Mouse (Mus musculus) ES-CJ7 (cell line): ENCODE data around the gene Ccm2.

Source experiments
- DNase-seq: peaks from one replicate; pipeline ENCODE4 v3.0.0; 2011; ENCODE audit warnings: low read depth, low spot score

Ccm2 gene

DNA sequence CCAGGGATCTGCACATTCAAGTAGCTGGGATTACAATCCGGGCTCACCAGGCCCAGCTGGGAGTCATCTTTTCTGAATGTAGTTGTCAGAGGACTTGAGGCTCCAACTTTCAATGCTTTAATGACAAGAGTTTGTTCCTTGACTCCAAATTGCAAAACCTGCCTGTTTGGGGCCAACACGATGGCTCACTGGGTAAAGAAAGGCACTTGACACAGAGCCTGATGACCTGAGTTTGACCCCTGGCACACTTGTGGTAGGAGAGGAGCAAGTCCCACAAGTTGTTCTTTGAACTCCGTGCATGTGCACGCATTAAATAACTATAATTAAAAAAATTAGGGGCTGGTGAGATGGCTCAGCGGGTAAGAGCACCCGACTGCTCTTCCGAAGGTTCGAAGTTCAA is 16.7 kb upstream of the Ccm2 start:
- DNase-seq, result peak; percentile 32

DNA sequence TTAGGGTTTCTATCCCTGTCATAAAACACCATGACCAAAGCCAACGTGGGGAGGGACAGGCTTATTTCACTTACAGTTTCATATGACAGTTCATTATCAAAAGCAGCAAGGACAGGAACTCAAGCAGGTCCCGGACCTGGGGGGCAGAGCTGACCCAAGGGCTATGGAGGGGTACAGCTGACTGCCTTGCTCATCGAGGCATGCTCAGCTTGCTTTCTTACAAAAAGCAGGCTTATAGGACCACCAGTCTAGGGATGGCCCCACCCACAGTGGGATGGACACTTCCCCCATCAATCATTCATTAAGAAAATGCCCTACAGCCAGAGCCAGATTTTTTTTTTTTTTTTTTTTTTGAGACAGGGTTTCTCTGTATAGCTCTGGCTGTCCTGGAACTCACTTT is 15.9 kb upstream of the Ccm2 start:
- DNase-seq, result peak; percentile 31

DNA sequence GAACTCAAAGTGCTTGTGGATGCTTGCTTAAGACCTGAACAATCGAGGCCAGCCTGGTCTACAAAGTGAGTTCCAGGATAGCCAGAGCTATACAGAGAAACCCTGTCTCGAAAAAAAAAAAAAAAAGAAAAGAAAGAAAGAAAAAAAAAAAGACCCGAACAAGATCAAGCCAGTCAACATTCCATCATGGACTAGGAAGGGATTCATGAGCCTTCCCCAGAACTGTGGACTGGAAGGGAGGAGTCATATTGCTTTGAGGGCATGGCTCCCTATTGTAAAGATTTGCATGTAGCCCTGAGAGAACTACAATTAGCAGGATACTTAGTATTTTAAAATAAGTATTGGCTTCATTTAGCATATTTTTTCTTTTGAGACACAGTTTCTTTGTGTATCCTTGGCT is 2.0 kb upstream of the Ccm2 start:
- DNase-seq, result peak; percentile 63

DNA sequence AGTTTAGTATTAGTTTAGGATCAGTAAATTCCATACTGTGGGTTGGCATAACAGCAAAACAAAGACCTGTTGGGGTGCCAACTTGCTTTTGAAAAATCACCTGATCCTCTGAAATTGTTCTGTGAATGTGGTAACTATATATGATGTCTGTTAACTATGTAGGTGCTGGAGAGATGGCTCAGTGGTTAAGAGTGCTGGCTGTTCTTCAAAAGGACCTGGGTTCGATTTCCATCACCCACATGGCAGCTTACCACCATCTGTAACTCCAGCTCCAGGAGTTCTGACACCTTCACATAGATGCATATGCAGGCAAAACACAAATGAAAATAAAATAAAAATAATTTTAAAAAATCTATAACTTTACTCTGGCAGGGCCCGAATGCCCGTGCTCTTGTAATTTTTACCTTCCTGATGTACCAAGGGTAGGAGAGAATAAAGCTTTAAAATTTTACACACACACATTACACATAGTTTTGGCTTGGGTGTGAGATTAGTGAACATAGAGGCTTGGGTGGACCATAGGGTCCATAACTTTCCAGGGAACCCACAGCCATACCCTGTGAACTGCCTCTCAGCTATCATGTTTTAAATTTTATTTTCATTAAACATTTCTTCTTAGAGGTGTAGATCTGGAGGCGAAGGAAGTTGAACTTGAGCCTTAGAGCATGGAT is 1.4 kb upstream of the Ccm2 start:
- no peak for DNase-seq

DNA sequence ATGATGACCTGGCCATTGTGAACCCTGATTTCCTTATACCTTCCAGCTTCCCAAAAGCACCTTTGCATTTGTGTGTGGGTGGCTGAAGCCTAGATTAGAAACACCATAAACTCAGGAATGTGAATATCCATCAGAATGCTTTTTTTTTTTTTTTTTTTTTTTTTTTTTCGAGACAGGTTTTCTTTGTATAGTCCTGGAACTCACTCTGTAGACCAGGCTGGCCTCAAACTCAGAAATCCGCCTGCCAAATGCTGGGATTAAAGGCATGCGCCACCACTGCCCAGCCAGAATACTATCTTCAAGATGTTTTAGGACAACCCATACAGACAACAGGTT is 862 bp upstream of the Ccm2 start:
- DNase-seq, result no peak

DNA sequence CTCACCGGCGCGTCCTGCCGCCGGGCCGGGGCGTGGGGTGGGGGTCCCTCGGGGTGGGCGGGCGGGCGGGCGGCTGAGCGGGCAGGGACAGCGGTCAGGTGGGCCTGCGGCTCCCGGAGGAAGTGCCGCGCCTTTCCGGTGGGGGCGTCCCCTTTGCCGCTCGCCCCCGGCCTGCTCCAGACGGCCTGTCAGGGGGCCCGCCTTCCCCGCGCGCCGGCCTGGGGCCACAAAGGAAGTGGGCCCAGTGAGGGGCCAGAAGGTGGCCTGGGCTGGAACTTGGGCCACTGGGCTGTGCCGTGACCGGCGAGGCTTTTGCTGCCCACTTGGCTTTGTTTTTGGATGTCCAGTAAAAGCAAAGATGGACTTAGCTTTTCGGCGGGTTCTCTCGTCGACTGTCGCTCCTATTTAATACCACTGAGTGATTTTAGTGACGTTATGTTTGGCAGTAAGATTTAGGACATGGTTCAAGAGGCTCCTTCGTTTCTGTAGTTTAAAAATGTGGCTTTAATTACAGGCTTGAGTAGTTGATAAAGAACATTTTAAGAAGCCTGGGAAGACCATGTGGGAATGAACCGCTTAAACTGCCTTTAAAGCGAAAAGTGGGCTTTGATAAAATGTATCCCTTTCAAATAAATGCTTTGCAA is 472 bp downstream of the Ccm2 start:
- no peak for DNase-seq

DNA sequence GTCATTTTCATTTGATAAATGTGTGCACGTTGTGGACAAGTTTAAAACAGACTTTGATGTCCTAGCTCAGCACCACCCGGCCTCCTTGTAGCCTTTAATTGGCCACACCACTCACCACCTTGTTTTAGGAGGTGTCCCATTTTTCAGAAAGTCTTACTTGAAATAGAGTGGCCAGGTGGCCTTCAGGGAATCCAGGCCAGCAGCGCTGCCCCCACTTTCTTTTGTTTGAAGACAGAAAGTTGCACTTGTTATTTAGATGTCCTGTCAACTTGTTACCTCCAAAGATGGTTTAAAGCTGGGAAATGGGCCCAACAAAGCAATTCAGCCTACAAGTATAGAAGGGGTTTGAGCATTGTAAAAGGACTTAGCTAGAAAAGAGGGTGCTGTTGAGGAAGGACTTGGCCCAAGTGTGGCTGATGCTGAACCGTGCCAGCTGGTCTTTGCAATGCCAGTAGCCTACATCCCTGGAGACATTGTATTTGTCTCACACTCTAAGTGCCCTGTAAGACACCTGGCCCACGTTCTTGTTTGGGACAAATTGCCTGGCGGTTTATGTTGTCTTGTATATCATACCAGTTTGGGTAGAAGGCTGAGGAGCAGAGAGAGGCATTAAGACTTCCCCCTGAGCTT is 1.1 kb downstream of the Ccm2 start:
- no peak for DNase-seq

DNA sequence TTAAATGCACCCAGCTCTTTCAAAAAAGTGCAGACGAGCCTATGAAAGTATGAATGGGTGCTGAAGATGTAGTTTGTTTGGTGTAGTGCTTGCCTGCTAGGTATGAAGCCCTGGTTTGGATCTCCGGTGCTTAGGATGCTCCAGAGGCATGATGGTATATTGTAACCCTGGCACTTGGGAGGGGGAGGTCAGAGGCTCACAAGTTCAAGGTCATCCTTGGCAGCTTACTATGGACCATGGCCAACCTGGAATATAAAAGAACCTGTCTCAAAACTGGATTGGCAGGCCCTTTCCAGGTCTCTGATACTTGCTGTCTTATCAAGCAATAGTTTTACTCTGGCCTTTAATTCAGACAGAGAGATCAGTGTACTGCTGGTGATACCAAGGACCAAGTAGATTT is 3.1 kb downstream of the Ccm2 start:
- DNase-seq, result no peak

DNA sequence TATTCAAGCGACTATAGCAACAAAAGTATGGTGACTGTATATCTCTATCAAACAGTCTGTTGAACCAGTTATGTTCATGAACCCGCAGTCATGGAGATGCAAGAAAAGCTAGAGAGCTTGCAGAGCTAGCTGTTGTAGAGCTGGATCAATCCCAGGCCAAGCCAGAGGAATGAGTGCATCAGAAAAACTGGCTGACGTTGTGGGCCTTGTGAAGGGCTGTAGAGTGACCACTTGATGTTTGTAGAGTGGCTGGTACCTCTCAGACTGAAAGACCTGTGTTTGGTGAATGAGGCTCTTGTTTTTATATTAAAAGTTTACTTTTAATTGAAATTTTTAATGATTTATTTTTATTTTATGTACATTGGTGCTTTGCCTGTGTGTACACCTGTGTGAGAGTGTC is 3.5 kb downstream of the Ccm2 start:
- DNase-seq, result no peak

DNA sequence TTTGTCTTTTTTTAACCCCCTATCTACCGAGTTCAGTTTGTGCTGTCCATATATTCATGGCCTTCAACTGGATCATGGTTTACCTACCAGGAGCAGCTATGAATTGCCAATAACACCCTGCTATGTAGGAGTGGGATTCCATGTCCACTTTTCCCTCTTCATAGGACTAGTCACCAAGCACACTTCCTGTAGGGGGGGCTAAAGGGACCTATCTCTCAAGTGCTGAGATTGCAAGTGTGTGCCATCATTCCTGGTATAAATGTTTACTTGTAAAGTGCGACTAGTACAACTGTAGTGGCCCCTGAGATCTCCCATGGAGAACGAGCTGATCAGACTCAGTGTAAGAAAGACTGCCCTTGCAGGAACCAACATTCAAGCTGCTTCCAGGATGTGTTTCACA is 11.5 kb downstream of the Ccm2 start:
- peak; percentile 68 for DNase-seq

DNA sequence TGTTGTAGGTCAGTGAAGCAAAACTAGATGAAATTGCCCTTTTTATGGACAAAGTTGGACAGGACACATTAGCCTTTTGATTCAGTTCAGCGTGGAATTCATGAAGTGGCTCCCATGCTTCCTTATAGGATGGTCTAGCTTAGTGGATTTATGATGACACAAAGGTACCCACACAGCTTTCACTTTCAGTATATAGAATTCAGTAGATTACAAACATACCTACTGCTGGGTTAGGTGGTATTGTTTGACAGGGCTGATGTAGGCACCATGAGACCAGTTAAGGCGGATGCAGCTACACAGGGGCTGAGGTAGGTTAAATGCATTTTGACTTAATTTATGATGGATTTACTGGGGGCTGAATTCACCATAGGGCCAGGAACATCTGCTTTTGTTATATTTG is 13.3 kb downstream of the Ccm2 start:
- DNase-seq, result no peak

DNA sequence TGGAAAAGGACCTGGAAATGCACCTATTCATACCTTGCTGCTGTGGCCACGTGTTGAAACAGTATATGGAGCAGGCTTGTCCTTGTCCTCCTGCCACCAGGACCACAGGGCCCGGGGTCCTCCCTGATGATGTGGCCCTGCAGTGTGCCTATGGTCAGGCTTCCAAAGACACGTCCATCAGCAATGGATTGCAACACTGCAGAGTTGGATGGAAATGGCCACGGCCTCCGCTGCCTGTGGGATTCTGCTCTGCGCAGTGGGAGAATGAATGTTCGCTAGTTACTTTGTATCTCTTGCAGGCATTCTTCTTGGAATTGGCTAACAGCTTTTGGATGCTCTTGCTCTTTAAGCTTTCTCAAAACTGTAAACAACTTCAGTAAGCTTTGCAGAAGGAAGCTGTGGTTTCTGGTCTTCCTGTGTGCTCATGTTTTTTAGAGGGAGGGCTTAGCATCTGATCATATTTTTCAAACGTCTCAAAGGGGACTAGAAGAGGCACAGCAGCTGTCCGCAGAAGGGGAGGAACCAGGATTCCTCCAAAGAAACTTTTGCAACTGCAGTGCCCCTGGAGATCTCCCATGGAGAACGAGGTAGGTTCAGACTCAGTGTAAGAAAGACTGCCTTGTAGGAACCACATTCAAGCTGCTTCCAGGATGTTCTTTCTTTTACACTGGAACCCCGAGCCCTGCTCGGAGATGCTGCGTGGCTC is 14.1 kb downstream of the Ccm2 start:
- DNase-seq, result no peak

DNA sequence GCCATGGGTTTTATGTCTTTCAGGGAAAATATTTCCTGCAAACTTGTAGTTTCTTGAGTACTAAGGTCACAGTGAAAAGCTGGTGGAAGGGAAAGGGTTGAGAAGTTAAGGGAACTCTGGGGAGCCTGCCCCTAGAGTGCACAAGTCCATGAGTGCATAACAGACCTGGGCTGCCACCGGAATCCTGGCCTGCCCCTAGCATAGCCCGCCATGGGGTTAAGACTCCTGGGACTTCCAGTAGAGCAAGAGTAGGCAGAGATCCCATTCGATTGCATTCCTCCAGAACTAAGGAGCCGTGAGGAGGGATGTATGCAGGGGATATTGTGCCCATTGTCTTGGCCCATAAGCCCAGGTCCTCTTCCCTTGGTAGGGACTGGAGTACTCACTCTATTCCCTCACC is 14.8 kb downstream of the Ccm2 start:
- no peak for DNase-seq

DNA sequence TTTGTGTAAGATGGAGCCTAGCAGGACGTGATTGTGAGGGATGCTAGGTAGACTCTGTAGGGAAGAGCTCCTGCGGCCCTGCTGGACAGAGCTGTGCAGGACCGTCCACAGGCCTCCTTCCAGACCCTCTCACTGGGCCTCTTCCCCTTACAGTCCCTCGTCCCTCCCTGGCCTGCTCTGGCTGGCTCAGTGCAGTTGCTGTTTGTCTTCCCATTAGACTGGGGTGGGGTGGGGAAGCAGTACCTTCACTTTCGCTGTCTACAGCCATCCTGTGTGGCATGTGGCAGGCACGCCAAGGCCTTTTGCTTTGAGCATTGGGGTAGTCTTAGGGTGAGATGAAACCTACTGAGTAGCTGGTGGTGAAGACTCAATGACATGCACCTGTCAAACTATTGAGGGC is 15.7 kb downstream of the Ccm2 start:
- DNase-seq, result no peak

DNA sequence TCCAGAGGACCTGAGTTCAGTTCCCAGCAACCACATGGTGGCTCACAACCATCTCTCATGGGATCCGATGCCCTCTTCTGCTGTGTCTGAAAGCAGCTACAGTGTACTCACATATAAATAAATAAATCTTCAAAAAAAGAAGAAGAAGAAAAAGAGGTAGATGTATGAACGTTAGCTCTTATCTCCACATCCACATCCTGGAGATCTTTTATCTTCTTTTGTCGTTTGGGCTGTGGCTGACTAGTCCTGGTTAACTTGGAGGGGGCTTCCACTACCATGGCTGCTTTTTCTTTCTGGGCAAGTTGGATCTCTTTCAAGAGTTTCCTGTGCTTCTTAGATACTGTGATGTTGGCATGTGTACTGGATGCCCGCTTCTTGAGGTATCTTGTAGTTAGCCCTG is 16.5 kb downstream of the Ccm2 start:
- DNase-seq, result no peak

DNA sequence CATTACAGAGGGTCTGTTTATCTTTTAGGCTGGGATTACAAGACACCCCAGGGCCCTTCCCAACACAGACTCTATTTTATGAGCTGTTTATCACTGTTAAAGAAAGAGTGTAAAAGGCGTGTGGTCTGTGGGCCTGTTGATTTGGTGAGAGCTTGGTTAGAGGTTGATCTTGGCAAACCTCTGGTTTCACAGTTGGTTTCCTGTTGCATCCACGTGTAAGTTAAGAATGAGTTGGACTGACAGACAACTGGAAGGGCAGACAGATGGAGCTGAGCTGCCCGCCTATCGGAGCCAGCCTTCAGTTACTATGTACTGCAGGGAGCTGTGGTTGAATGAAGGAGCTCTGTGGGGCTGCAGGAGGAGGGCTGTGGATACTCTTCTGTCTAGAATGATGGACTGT is 19.8 kb downstream of the Ccm2 start:
- DNase-seq, result no peak

DNA sequence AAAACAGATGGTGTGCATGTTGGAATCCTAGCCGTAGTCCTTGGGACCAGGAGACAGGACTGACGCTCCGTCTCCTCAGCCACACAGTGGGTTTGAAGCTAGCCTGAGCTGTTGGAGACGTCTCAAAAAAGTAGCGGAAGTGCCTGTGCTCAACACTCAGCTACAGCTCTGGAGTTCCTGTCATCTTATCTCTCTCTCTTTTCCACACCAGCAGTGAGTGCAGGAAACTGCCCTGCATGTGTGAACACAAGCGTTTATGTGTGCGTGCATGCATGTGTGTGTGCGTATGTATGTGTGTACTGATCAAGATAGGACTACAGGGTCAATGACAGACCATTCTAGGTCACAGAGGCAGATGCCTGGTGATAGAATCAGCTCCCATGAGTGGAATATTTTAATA is 21.3 kb downstream of the Ccm2 start:
- DNase-seq, result no peak

DNA sequence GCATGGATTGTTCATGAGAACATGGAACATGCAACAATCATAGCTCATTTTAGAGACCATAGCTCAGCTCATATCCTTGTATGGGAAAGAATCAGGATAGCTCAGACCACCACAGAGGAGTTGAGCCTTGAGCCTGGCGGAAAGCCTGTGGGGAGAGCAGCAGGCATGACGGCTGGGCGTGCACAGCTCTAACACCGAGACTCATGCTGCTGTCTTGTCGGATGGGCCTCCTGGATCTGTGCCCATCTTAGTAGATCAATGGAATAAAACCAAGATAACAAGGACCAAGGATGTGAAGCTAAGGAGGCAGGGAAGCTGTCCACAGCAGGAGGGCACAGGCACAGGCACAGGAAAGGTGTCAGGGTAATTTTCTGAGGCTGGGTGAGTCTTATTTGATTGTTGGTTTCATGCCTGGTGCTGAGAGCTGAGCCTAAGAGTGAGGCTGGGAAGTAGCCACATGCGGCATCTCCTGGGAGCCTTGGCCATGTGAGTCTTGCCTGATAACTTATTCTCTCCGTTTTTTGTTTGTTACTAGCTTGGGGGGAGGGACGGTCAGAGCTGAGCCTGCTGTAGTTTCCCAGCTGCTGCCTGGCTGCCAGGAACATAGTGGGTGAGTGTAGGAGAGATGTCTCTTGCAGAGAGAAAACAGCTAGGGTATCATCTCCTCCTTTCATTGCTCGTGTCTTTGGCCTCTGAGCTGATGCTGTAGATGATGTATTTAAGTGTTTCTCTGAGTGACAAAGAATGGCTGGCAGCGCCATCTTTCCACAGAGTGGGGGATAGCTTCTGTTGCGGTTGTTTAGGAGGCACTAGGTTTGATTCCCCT is 22.1 kb downstream of the Ccm2 start:
- DNase-seq, result peak; percentile 45

DNA sequence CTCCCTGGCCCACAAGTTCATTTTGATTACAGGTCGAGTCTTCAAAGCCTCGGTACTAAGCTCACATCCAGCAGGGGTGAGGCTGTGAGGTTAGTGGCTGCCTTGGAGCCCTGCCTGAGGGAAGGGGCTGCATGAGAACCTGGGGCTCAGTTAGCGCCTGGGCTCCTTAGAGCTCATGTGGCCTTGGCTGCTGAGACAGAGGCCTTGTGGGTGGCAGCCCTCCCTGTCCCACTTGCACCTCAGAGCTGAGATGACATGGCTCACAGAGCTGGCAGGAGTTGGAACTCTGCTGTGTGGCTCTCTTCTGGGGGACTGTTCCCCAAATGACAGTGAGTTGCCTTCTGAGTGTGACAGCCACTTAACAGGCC is 22.7 kb downstream of the Ccm2 start:
- no peak for DNase-seq

DNA sequence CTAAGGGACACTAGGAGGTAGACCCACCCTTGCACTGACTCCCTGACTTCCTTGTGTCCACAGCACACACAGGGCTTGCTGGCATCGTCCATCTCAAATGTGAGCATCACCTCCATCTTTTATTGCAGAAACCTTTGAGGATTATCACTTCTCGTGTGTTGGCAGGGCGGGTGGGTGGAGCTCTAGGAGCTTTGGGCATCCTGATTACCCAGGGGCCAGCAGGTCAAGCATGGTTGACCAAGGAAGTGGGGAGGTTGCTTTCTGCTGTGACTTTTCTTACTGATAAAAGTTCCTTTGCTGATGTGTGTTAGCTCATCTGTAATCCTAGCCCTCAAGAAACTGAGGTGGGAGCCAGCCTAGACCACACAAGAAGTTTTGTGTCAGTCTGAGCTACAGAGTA is 29.5 kb downstream of the Ccm2 start:
- DNase-seq, result no peak

DNA sequence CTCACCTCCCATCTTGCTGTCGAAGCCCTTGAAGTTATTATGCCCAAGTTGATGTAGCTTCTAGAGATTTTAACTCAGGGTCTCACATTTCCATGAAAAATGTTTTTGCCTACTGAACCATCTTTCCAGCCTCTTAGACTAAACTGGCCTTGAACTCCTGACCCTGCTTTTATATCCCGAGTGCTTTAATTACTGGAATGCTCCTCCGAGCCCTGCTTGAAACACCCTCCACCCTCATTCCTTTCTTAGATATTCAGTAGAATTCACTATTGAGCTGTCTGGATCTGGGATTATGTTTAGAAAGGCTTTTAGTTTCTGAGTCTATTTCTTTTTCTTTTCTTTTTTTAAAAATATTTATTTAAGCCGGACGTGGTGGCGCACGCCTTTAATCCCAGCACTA is 32.7 kb downstream of the Ccm2 start:
- DNase-seq, result peak; percentile 27
